Mouse (Mus musculus) ES-Bruce4 (cell line): ENCODE measurements around the gene Prmt1. TPM values are rescaled to one million over a fixed set of nuclear protein-coding genes. Genes with fewer than 3 reads are reported as not detected.

Experiments
- H3K27ac ChIP-seq: 2 replicates; pipeline ENCODE4 v1.5.1; 2012; ENCODE audit warnings: low read length, inconsistent platforms; ENCODE audit not compliant: insufficient read depth
- H3K27me3 ChIP-seq: 2 replicates; pipeline ENCODE4 v1.6.1; 2012; ENCODE audit warnings: mild to moderate bottlenecking, low read length, inconsistent platforms; ENCODE audit not compliant: control insufficient read depth, poor library complexity, insufficient read depth, severe bottlenecking
- H3K36me3 ChIP-seq: 2 replicates; pipeline ENCODE4 v1.6.1; 2012; ENCODE audit warnings: inconsistent platforms, mild to moderate bottlenecking, low read length, moderate library complexity; ENCODE audit not compliant: control insufficient read depth, poor library complexity, insufficient read depth, severe bottlenecking
- H3K4me1 ChIP-seq: one replicate; pipeline ENCODE4 v1.8.1; 2011; ENCODE audit warnings: low read length; ENCODE audit not compliant: control insufficient read depth, insufficient read depth
- H3K4me3 ChIP-seq: 2 replicates; pipeline ENCODE4 v1.5.1; 2011; ENCODE audit warnings: low read depth, mild to moderate bottlenecking, low read length
- H3K9ac ChIP-seq: 2 replicates; pipeline ENCODE4 v1.6.1; 2012; ENCODE audit warnings: low read depth, mild to moderate bottlenecking, inconsistent platforms; ENCODE audit not compliant: poor library complexity, severe bottlenecking
- H3K9me3 ChIP-seq: replicated peaks from 2 replicates; pipeline ENCODE4 v1.6.1; 2012; ENCODE audit warnings: mild to moderate bottlenecking, low read length, inconsistent platforms; ENCODE audit not compliant: control insufficient read depth, poor library complexity, insufficient read depth, severe bottlenecking
- CTCF ChIP-seq: IDR thresholded peaks from one replicate; pipeline ENCODE4 v1.8.1; 2011; ENCODE audit warnings: low read depth, low read length
- EP300 ChIP-seq: IDR thresholded peaks from 2 replicates; pipeline ENCODE4 v1.6.1; 2011; ENCODE audit warnings: low read depth, low read length; ENCODE audit not compliant: insufficient read depth
- POLR2A ChIP-seq: IDR thresholded peaks from one replicate; pipeline ENCODE4 v1.8.1; 2011; ENCODE audit warnings: low read length; ENCODE audit not compliant: insufficient read depth
- polyA plus RNA-seq: library from polyadenylated mRNA; stranded (reverse); fragments of >200 nt; gene quantifications from 2 replicates; pipeline ENCODE4 v1.2.4, GENCODE M21; 2011; ENCODE audit warnings: low read depth; ENCODE audit not compliant: missing spikeins, insufficient read depth, insufficient read length

The Prmt1 gene
- polyA plus RNA-seq, 1 experiment, result 461 TPM

- TF ChIP-seq POLR2A (no peak), CTCF (no peak), EP300 (no peak)
- peaks cover 38% of the 10 kb centered on the region for H3K36me3 ChIP-seq
- no peak overlapping the region for H3K4me3 ChIP-seq
- H3K27me3 ChIP-seq, result no peaks in the 10 kb centered on the region
- no peaks in the 10 kb centered on the region for H3K9me3 ChIP-seq
- H3K9ac ChIP-seq, result no peak overlapping the region
- H3K4me1 ChIP-seq, result no peaks in the 10 kb centered on the region
- no peak overlapping the region for H3K27ac ChIP-seq
These were observed 25.9 kb downstream of the Prmt1 start for GRCm38 (mm10) chr7:44960512-44960910.

DNA sequence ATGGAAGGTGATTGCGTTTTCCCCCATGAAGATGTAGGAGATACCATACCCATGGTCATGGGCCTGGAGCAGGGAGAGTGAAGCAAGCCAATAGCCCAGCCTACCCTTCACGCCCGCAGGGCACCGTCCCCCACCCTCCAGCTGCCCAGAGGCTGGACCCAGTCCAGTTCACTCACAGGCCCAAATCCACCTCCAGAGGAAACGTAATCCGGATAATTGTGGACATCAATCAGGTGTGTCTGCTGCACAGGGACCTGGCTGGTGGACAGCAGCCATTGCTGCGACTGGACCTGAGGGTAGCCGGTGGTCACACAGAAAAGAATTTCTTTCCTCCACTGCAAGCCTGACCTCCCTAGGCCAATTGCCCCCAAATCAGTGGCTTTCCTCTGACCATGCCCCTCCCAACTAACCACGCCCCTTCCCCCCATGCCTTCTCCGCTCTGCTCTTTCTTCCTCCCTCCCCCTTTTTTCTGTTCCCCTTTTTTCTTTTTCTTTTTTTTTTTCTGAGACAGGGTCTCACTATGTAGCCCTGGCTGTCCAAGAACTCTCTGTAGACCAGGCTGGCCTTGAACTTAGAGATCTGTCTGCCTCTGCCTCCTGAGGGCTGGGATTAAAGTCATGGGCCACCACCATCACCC, 26.4 kb downstream of the Prmt1 start:
- Histone ChIP-seq H3K4me1 (no peaks in the 10 kb centered on the region), H3K9me3 (no peaks in the 10 kb centered on the region), H3K9ac (no peak overlapping the region), H3K27ac (no peak overlapping the region), H3K27me3 (no peaks in the 10 kb centered on the region), H3K36me3 (peaks cover 33% of the 10 kb centered on the region), H3K4me3 (no peak overlapping the region)
- TF ChIP-seq EP300 (no peak), POLR2A (no peak), CTCF (no peak)

GRCm38 (mm10) chr7:44959281-44959680, 27.1 kb downstream of the Prmt1 start:
- TF ChIP-seq POLR2A (no peak), EP300 (no peak), CTCF (no peak)
- H3K36me3 ChIP-seq, result peaks cover 30% of the 10 kb centered on the region
- no peaks in the 10 kb centered on the region for H3K27me3 ChIP-seq

DNA sequence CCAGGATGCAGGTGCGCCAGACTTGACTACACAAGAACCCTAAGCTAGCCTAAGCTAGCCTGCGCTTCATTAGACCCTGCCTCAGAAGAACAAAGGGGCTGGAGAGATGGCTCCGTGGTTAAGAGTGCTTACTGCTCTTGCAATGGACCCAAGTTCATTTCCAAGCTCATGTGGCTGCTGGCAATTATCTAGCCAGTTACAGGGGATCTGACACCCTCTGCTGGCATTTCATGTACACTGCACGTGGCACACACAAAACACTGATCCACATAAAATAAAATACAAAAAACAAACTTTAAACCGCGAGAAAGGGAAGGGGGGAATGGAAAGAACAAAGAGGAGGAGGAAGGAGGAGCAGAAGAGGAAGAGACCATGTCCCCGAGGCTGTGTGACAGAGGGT, 28.2 kb downstream of the Prmt1 start:
- Histone ChIP-seq H3K9me3 (no peaks in the 10 kb centered on the region), H3K27ac (no peak overlapping the region), H3K4me1 (peaks cover 2% of the 10 kb centered on the region), H3K9ac (no peak overlapping the region), H3K4me3 (no peak overlapping the region), H3K27me3 (no peaks in the 10 kb centered on the region), H3K36me3 (peaks cover 23% of the 10 kb centered on the region)
- TF ChIP-seq CTCF (peak; percentile 34), EP300 (no peak), POLR2A (no peak)

More at GRCm38 (mm10) chr7:44959281-44959680, 27.1 kb downstream of the Prmt1 start:
- H3K9me3 ChIP-seq, result no peaks in the 10 kb centered on the region
- no peaks in the 10 kb centered on the region for H3K4me1 ChIP-seq
- no peak overlapping the region for H3K27ac ChIP-seq
- no peak overlapping the region for H3K9ac ChIP-seq
- H3K4me3 ChIP-seq, result no peak overlapping the region

DNA sequence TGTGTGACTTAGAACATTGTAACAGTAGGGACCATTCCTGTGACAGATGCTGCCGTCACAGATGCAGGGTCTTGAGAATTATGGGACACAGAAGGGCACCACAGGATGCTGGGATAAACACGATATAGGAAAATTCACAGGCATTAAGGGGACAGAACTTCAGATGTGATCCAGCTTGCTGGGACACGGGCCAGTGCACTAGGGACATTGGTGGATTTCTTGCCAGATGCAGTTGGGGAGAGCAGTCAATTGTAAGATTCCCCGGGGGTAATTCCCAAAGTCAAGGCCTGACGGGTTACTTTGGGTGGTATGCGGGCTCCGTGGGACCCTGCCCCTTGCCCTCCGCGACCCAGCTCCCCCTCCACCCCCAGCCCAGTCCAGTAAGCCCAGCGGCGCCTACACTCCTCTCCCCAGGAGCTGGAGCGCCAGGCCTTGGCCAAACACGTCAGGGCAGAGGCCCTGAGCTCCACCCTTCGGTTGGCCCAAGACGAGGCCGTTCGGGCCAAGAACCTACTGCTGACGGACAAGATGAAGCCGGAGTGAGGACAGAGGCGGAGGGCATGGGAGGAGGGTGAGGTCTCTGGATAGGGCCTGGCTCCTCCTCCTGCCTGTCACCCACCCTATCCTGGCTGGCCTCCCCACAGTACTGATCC, 29.1 kb downstream of the Prmt1 start:
- H3K27me3 ChIP-seq, result no peaks in the 10 kb centered on the region
- H3K9ac ChIP-seq, result no peak overlapping the region
- no peaks in the 10 kb centered on the region for H3K9me3 ChIP-seq
- no peak for TF ChIP-seq CTCF
- TF ChIP-seq EP300, result no peak
- no peak for TF ChIP-seq POLR2A
- peaks cover 2% of the 10 kb centered on the region for H3K4me1 ChIP-seq
- no peak overlapping the region for H3K27ac ChIP-seq
- no peak overlapping the region for H3K4me3 ChIP-seq
- peaks cover 23% of the 10 kb centered on the region for H3K36me3 ChIP-seq

GRCm38 (mm10) chr7:44956266-44956665, 30.1 kb downstream of the Prmt1 start:
- Histone ChIP-seq H3K9ac (no peak overlapping the region), H3K27me3 (no peaks in the 10 kb centered on the region), H3K27ac (no peak overlapping the region), H3K36me3 (peaks cover 14% of the 10 kb centered on the region), H3K9me3 (no peaks in the 10 kb centered on the region), H3K4me3 (no peak overlapping the region), H3K4me1 (peaks cover 2% of the 10 kb centered on the region)
- TF ChIP-seq CTCF (no peak), EP300 (no peak), POLR2A (no peak)
